Mouse (Mus musculus) CH12.LX (cell line): ENCODE measurements at regions not wholly inside any gene's neighbourhood (a gene's known extent, or its start where the extent isn't known, plus 50 kb on each side); places are given as distances from the start of the nearest gene placed in this dataset.

Experiments
- CHD2 ChIP-seq: IDR thresholded peaks from 2 replicates; pipeline ENCODE4 v1.6.1; 2011; ENCODE audit warnings: low read length, improper control_type of control experiment
- CTCF ChIP-seq, 2 experiments: IDR thresholded peaks in 1 of 2; conservative IDR thresholded peaks in 1 of 2; 2 replicates each; pipeline ENCODE4 v1.5.1; 2011 to 2012; ENCODE audit warnings: low read depth in 2 of 2, low read length in 2 of 2, improper control_type of control experiment in 1 of 2, inconsistent platforms in 1 of 2, mild to moderate bottlenecking in 1 of 2, moderate library complexity in 1 of 2
- EP300 ChIP-seq: IDR thresholded peaks from 2 replicates; pipeline ENCODE4 v1.6.1; 2011; ENCODE audit warnings: low read length, improper control_type of control experiment
- KAT2A ChIP-seq: IDR thresholded peaks from 2 replicates; pipeline ENCODE4 v1.6.1; 2012; ENCODE audit warnings: low read length, improper control_type of control experiment, inconsistent platforms; ENCODE audit not compliant: insufficient replicate concordance
- MAX ChIP-seq: IDR thresholded peaks from 2 replicates; pipeline ENCODE4 v1.6.1; 2011; ENCODE audit warnings: low read length, improper control_type of control experiment
- NRF1 ChIP-seq: IDR thresholded peaks from 2 replicates; pipeline ENCODE4 v1.6.1; 2014; ENCODE audit warnings: low read depth, mild to moderate bottlenecking, inconsistent platforms, low read length, improper control_type of control experiment, moderate library complexity
- POLR2A ChIP-seq: IDR thresholded peaks from 2 replicates; pipeline ENCODE4 v1.6.1; 2011; ENCODE audit warnings: low read depth, mild to moderate bottlenecking, improper control_type of control experiment, low read length
- POLR2AphosphoS2 ChIP-seq: IDR thresholded peaks from 2 replicates; pipeline ENCODE4 v1.6.1; 2011; ENCODE audit warnings: low read depth, low read length, improper control_type of control experiment
- RAD21 ChIP-seq: IDR thresholded peaks from 2 replicates; pipeline ENCODE4 v1.6.1; 2011; ENCODE audit warnings: low read depth, mild to moderate bottlenecking, low read length, improper control_type of control experiment, moderate library complexity
- ZC3H11A ChIP-seq: IDR thresholded peaks from 2 replicates; pipeline ENCODE4 v1.6.1; 2012; ENCODE audit warnings: low read depth, mild to moderate bottlenecking, inconsistent platforms, low read length, improper control_type of control experiment
- ZNF384 ChIP-seq: IDR thresholded peaks from 2 replicates; pipeline ENCODE4 v1.6.1; 2012; ENCODE audit warnings: low read depth, low read length, improper control_type of control experiment, inconsistent platforms

- no peak for TF ChIP-seq CHD2
- TF ChIP-seq POLR2A, result no peak
- TF ChIP-seq CTCF (conservative IDR thresholded peaks at IDR 0.05 in 1 of 2, IDR thresholded peaks at IDR 0.05 in 1 of 2; ENCODE audit: low read depth in 2 of 2, low read length in 2 of 2), result no peak
- no peak for TF ChIP-seq MAX
- TF ChIP-seq POLR2AphosphoS2, result no peak
- TF ChIP-seq RAD21, result no peak
- no peak for TF ChIP-seq ZC3H11A
- TF ChIP-seq NRF1, result no peak
- no peak for TF ChIP-seq KAT2A
- no peak for TF ChIP-seq EP300
- TF ChIP-seq ZNF384, result no peak
These were observed 223.2 kb downstream of the Usp25 start for GRCm38 (mm10) chr16:77236509-77237271.
